Mouse (Mus musculus): ENCODE data around the gene Gabrr1. TPM values are rescaled to one million over a fixed set of nuclear protein-coding genes. Genes with fewer than 3 reads are reported as not detected.
"Not testable (repeated sequence)": the region's sequence is repeated elsewhere in the genome, so short reads cannot be mapped to it uniquely, and the experiment has no call there.

Gabrr1 gene
- total RNA-seq (2014; rRNA removed) (1.4 and 1.8 TPM in 2 replicates), polyA plus RNA-seq (2015; fragmentation: Nextera tagmentation; extraction: Ambion mirVana) (1.4 and 1.5 TPM in 2 replicates)

- H3K4me3 ChIP-seq (ENCODE audit: low read depth, low read length) = no peak within 1 kb of the TSS
- TF ChIP-seq CTCF (IDR thresholded peaks at IDR 0.05) = no peak
- H3K9ac ChIP-seq (replicated peaks; ENCODE audit: low read length, poor library complexity, severe bottlenecking) = no peak within 1 kb of the TSS
- H3K4me1 ChIP-seq (ENCODE audit: insufficient read depth, low read length) = no peaks in the 10 kb centered on the region
- ATAC-seq (ENCODE audit: low FRiP score) (no peak), DNase-seq (ENCODE audit: low spot score) (no peak)
- 63% methylated on average over 11 of the region's 11 CpGs for WGBS
- no peaks in the 10 kb centered on the region for H3K27me3 ChIP-seq (ENCODE audit: insufficient read depth, low read length)
- no peak within 1 kb of the TSS for H3K4me2 ChIP-seq (ENCODE audit: low read depth, low read length, poor library complexity, severe bottlenecking)
- no peaks in the 10 kb centered on the region for H3K36me3 ChIP-seq (ENCODE audit: insufficient read depth, low read length)
- no peak within 1 kb of the TSS for H3K27ac ChIP-seq (ENCODE audit: low read depth, low read length)
- no peaks in the 10 kb centered on the region for H3K9me3 ChIP-seq (ENCODE audit: low read length)
Observed at GRCm38 (mm10) chr4:33132221-33132620, at the start of gene Gabrr1. Gene Gabrr1 (plus strand): TSS chr4:33132521.

GRCm38 (mm10) chr4:33099118-33099694 is 33.1 kb upstream of the Gabrr1 start:
- ATAC-seq (ENCODE audit: low FRiP score) (no peak), DNase-seq (ENCODE audit: low spot score) (no peak)
- Histone ChIP-seq H3K9ac (replicated peaks; ENCODE audit: low read length, poor library complexity, severe bottlenecking) (no peak overlapping the region), H3K36me3 (ENCODE audit: insufficient read depth, low read length) (no peaks in the 10 kb centered on the region), H3K4me1 (ENCODE audit: insufficient read depth, low read length) (no peaks in the 10 kb centered on the region), H3K27me3 (ENCODE audit: insufficient read depth, low read length) (no peaks in the 10 kb centered on the region), H3K4me3 (ENCODE audit: low read depth, low read length) (no peak overlapping the region), H3K9me3 (ENCODE audit: low read length) (no peaks in the 10 kb centered on the region), H3K27ac (ENCODE audit: low read depth, low read length) (no peak overlapping the region), H3K4me2 (ENCODE audit: low read depth, low read length, poor library complexity, severe bottlenecking) (no peak overlapping the region)
- no peak for TF ChIP-seq CTCF (IDR thresholded peaks at IDR 0.05)
- WGBS = 81% methylated on average over 6 of the region's 6 CpGs

GRCm38 (mm10) chr4:33109720-33110458 is 22.4 kb upstream of the Gabrr1 start:
- TF ChIP-seq CTCF (IDR thresholded peaks at IDR 0.05) = no peak
- H3K4me3 ChIP-seq (ENCODE audit: low read depth, low read length) = no peak overlapping the region
- no peak overlapping the region for H3K9ac ChIP-seq (replicated peaks; ENCODE audit: low read length, poor library complexity, severe bottlenecking)
- H3K4me2 ChIP-seq (ENCODE audit: low read depth, low read length, poor library complexity, severe bottlenecking) = no peak overlapping the region
- no peaks in the 10 kb centered on the region for H3K9me3 ChIP-seq (ENCODE audit: low read length)
- no peaks in the 10 kb centered on the region for H3K27me3 ChIP-seq (ENCODE audit: insufficient read depth, low read length)
- no peaks in the 10 kb centered on the region for H3K36me3 ChIP-seq (ENCODE audit: insufficient read depth, low read length)
- no peak overlapping the region for H3K27ac ChIP-seq (ENCODE audit: low read depth, low read length)
- H3K4me1 ChIP-seq (ENCODE audit: insufficient read depth, low read length) = no peaks in the 10 kb centered on the region
- DNase-seq (ENCODE audit: low spot score) (no peak), ATAC-seq (ENCODE audit: low FRiP score) (no peak)
- 89% methylated on average over 14 of the region's 14 CpGs for WGBS

- H3K9ac ChIP-seq (replicated peaks; ENCODE audit: low read length, poor library complexity, severe bottlenecking) = no peak overlapping the region
- no peaks in the 10 kb centered on the region for H3K4me1 ChIP-seq (ENCODE audit: insufficient read depth, low read length)
- 88% methylated on average over 7 of the region's 7 CpGs for WGBS
- no peak for TF ChIP-seq CTCF (IDR thresholded peaks at IDR 0.05)
- no peaks in the 10 kb centered on the region for H3K27me3 ChIP-seq (ENCODE audit: insufficient read depth, low read length)
- H3K4me3 ChIP-seq (ENCODE audit: low read depth, low read length) = no peak overlapping the region
- DNase-seq (ENCODE audit: low spot score) (no peak), ATAC-seq (ENCODE audit: low FRiP score) (no peak)
- H3K27ac ChIP-seq (ENCODE audit: low read depth, low read length) = no peak overlapping the region
- no peaks in the 10 kb centered on the region for H3K9me3 ChIP-seq (ENCODE audit: low read length)
- no peak overlapping the region for H3K4me2 ChIP-seq (ENCODE audit: low read depth, low read length, poor library complexity, severe bottlenecking)
- no peaks in the 10 kb centered on the region for H3K36me3 ChIP-seq (ENCODE audit: insufficient read depth, low read length)
Observed at GRCm38 (mm10) chr4:33110845-33111244, 21.5 kb upstream of the Gabrr1 start.

- H3K9me3 ChIP-seq (ENCODE audit: low read length) = 0 out of 2 replicates have a peak, but pooled peaks cover 4% of the 10 kb centered on the region
- no peak overlapping the region for H3K4me3 ChIP-seq (ENCODE audit: low read depth, low read length)
- ATAC-seq (ENCODE audit: low FRiP score) (no peak), DNase-seq (ENCODE audit: low spot score) (no peak)
- WGBS = 89% methylated on average over 9 of the region's 9 CpGs
- no peak overlapping the region for H3K9ac ChIP-seq (replicated peaks; ENCODE audit: low read length, poor library complexity, severe bottlenecking)
- H3K27me3 ChIP-seq (ENCODE audit: insufficient read depth, low read length) = no peaks in the 10 kb centered on the region
- TF ChIP-seq CTCF (IDR thresholded peaks at IDR 0.05) = no peak
- no peaks in the 10 kb centered on the region for H3K4me1 ChIP-seq (ENCODE audit: insufficient read depth, low read length)
- H3K36me3 ChIP-seq (ENCODE audit: insufficient read depth, low read length) = no peaks in the 10 kb centered on the region
- H3K27ac ChIP-seq (ENCODE audit: low read depth, low read length) = no peak overlapping the region
- H3K4me2 ChIP-seq (ENCODE audit: low read depth, low read length, poor library complexity, severe bottlenecking) = no peak overlapping the region
Observed at GRCm38 (mm10) chr4:33111358-33111757, 21.0 kb upstream of the Gabrr1 start.

- H3K27me3 ChIP-seq (ENCODE audit: insufficient read depth, low read length); H3K9me3 ChIP-seq (ENCODE audit: low read length); H3K9ac ChIP-seq (replicated peaks; ENCODE audit: low read length, poor library complexity, severe bottlenecking); H3K36me3 ChIP-seq (ENCODE audit: insufficient read depth, low read length); H3K27ac ChIP-seq (ENCODE audit: low read depth, low read length); H3K4me2 ChIP-seq (ENCODE audit: low read depth, low read length, poor library complexity, severe bottlenecking); H3K4me3 ChIP-seq (ENCODE audit: low read depth, low read length); H3K4me1 ChIP-seq (ENCODE audit: insufficient read depth, low read length); ATAC-seq (ENCODE audit: low FRiP score); DNase-seq (ENCODE audit: low spot score): not testable (repeated sequence)
- WGBS = 95% methylated on average over 10 of the region's 14 CpGs
Observed at GRCm38 (mm10) chr4:33112866-33113265, 19.5 kb upstream of the Gabrr1 start.
